Comparison of ENCODE assay signal across 20 mouse cellular contexts in the genomic region with DNA sequence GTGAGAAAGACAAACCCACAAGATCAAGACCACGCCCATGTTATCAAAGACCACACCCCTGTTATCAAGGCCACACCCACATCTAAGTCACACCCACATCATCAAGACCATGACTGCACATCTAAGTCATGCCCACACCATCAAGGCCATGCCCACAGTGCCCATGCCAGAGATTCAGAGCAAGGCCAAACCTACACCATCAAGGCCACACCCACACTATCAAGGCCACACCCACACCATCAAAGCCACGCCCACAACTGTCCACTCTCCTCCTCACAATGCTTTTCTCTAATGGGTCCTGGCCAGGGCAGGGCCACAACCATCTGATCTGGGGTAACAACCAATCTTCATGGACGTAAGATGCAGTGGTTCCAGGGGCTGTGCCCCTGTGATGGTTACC. TPM values are rescaled to one million over a fixed set of nuclear protein-coding genes. Genes with fewer than 3 reads are reported as not detected.
DNase-seq lines count a peak whose midpoint lies in the region; ATAC-seq lines count a peak whose summit lies in the region.
"Had no signal": no experiment of that assay in that cellular context is flagged by ENCODE, and none has a peak within 500 bp of the region (broad histone marks: within the 10 kb centered on the region; RNA-seq: fewer than 3 reads in every experiment).

No protein-coding gene starts in this region.

- no peak overlapping the region for H3K4me2 ChIP-seq in heart, embryonic 14.5 days (ENCODE audit: low read length)
- H3K4me2 ChIP-seq in lung, embryonic 15.5 days: no peak overlapping the region
- H3K4me2 ChIP-seq in limb, embryonic 15.5 days: no peak overlapping the region
- H3K4me2 ChIP-seq: embryonic facial prominence, embryonic 15.5 days; heart, embryonic 15.5 days; liver, embryonic 13.5 days had no signal

- no peaks in the 10 kb centered on the region for H3K9me3 ChIP-seq in heart, embryonic 14.5 days (ENCODE audit: control insufficient read depth, low read length)
- H3K9me3 ChIP-seq in lung, embryonic 15.5 days: no peaks in the 10 kb centered on the region
- H3K9me3 ChIP-seq in limb, embryonic 15.5 days: no peaks in the 10 kb centered on the region
- H3K9me3 ChIP-seq: embryonic facial prominence, embryonic 15.5 days; heart, embryonic 15.5 days; hindbrain, embryonic 10.5 days; liver, embryonic 13.5 days had no signal

- H3K4me1 ChIP-seq in heart, embryonic 14.5 days (ENCODE audit: control insufficient read depth in 2 of 2, insufficient read depth in 2 of 2, low read length in 2 of 2): peaks cover 5 to 15% of the 10 kb centered on the region in 2 experiments; a peak in 3 of 4 replicates
- H3K4me1 ChIP-seq in lung, embryonic 15.5 days: no peaks in the 10 kb centered on the region
- H3K4me1 ChIP-seq in limb, embryonic 15.5 days: 0 out of 2 replicates have a peak, but pooled peaks cover 3% of the 10 kb centered on the region

- intact Hi-C loops in heart, postnatal 10 days (cut with DNase I): no loop called here

- peak; percentile 36 to 54 for DNase-seq in adrenal gland, adult (ENCODE audit: inconsistent age in 2 of 2, low spot score in 1 of 2)
- no peak for DNase-seq in adrenal gland, adult 8-10 months
- no peak for DNase-seq in heart, postnatal 10 days
- no peak for DNase-seq in lung, postnatal 25 days (ENCODE audit: low spot score)
- no peak for DNase-seq in right cerebral cortex, adult 18-20 months
- DNase-seq: cerebellum, adult 18-20 months; cerebellum, postnatal 36 days; kidney, postnatal 36 days; liver, embryonic 13.5 days; lung, postnatal 14 days; thymus, postnatal 4 days had no signal

- 0 out of 2 replicates have a peak, but pooled peaks have one; percentile 26 for ATAC-seq in heart, embryonic 14.5 days (ENCODE audit: insufficient number of reproducible peaks, insufficient read depth, low FRiP score, low read depth)
- 0 out of 2 replicates have a peak, but pooled peaks have one; percentile 39 for ATAC-seq in lung, embryonic 15.5 days (ENCODE audit: borderline replicate concordance, extremely low read depth, low FRiP score, low TSS enrichment)
- peak; percentile 47; the same call in 1 of the 2 replicates for ATAC-seq in limb, embryonic 15.5 days (ENCODE audit: insufficient number of reproducible peaks, low FRiP score, low TSS enrichment, low read depth)

- 65% methylated on average over 3 of the region's 3 CpGs for WGBS in heart, embryonic 14.5 days
- 71% methylated on average over 3 of the region's 3 CpGs for WGBS in lung, embryonic 15.5 days
- 81% methylated on average over 3 of the region's 3 CpGs for WGBS in limb, embryonic 15.5 days

- H3K4me3 ChIP-seq in heart, embryonic 14.5 days (ENCODE audit: control insufficient read depth in 1 of 2, insufficient read depth in 1 of 2, low read depth in 1 of 2, low read length in 2 of 2): no peak overlapping the region
- H3K4me3 ChIP-seq in lung, embryonic 15.5 days: no peak overlapping the region
- no peak overlapping the region for H3K4me3 ChIP-seq in limb, embryonic 15.5 days
- H3K4me3 ChIP-seq: embryonic facial prominence, embryonic 15.5 days; heart, embryonic 15.5 days; hindbrain, embryonic 10.5 days; liver, embryonic 13.5 days; myocyte had no signal

- H3K9ac ChIP-seq in heart, embryonic 14.5 days (ENCODE audit: low read length): no peak overlapping the region
- H3K9ac ChIP-seq in lung, embryonic 15.5 days: no peak overlapping the region
- no peak overlapping the region for H3K9ac ChIP-seq in limb, embryonic 15.5 days
- H3K9ac ChIP-seq: embryonic facial prominence, embryonic 15.5 days; heart, embryonic 15.5 days; liver, embryonic 13.5 days had no signal

- peaks cover 8% of the 10 kb centered on the region for H3K36me3 ChIP-seq in heart, embryonic 14.5 days (ENCODE audit: control insufficient read depth, insufficient read depth, low read length)
- H3K36me3 ChIP-seq in lung, embryonic 15.5 days: no peaks in the 10 kb centered on the region
- H3K36me3 ChIP-seq in limb, embryonic 15.5 days: peaks cover 16% of the 10 kb centered on the region
- H3K36me3 ChIP-seq: liver, embryonic 13.5 days had no signal

- no peaks in the 10 kb centered on the region for H3K27me3 ChIP-seq in heart, embryonic 14.5 days (ENCODE audit: control insufficient read depth, insufficient read depth, low read length)
- no peaks in the 10 kb centered on the region for H3K27me3 ChIP-seq in lung, embryonic 15.5 days
- no peaks in the 10 kb centered on the region for H3K27me3 ChIP-seq in limb, embryonic 15.5 days
- H3K27me3 ChIP-seq: embryonic facial prominence, embryonic 15.5 days; heart, embryonic 15.5 days; liver, embryonic 13.5 days had no signal

- no peak overlapping the region for H3K27ac ChIP-seq in heart, embryonic 14.5 days (replicated peaks in 1 of 2; ENCODE audit: control insufficient read depth in 1 of 2, insufficient read depth in 1 of 2, low read depth in 2 of 2, low read length in 2 of 2)
- no peak overlapping the region for H3K27ac ChIP-seq in lung, embryonic 15.5 days
- no peak overlapping the region for H3K27ac ChIP-seq in limb, embryonic 15.5 days
- H3K27ac ChIP-seq: embryonic facial prominence, embryonic 15.5 days; heart, embryonic 15.5 days; hindbrain, embryonic 10.5 days; liver, embryonic 13.5 days had no signal

RNA-seq across cellular contexts. Expression of gene Atp9a, which starts 31.2 kb away (rescaled TPM):
- 100 to 1,000 TPM in 2 of 4 experiments, 10 to 100 TPM in 2; 82.4 to 126 (median 105) TPM for total RNA-seq in adrenal gland, adult 8-10 months (2022)
- polyA plus RNA-seq in heart, embryonic 14.5 days (2014; fragmentation: Nextera tagmentation; extraction: Ambion mirVana): 12.9 and 14.8 TPM in 2 replicates
- total RNA-seq in heart, postnatal 10 days (2021): 10 to 100 TPM; 64.0 TPM
- polyA plus RNA-seq in lung, embryonic 15.5 days (2015; fragmentation: Nextera tagmentation; extraction: Ambion mirVana): 14.3 and 14.9 TPM in 2 replicates
- polyA plus RNA-seq in limb, embryonic 15.5 days (2015; fragmentation: Nextera tagmentation; extraction: Ambion mirVana): 24.6 and 31.6 TPM in 2 replicates

RNA-seq across cellular contexts. Expression of gene Sall4, which starts 56.8 kb away (rescaled TPM):
- under 1 TPM in 1 of 4 experiments, not detected in 3; 0.44 TPM for total RNA-seq in adrenal gland, adult 8-10 months (2022)
- polyA plus RNA-seq in heart, embryonic 14.5 days (2014; fragmentation: Nextera tagmentation; extraction: Ambion mirVana): 0.84 and 1.1 TPM in 2 replicates
- total RNA-seq in heart, postnatal 10 days (2021): 1 to 10 TPM; 1.7 to 2.3 TPM
- 0.05 and 0.11 TPM in 2 replicates for polyA plus RNA-seq in lung, embryonic 15.5 days (2015; fragmentation: Nextera tagmentation; extraction: Ambion mirVana)
- polyA plus RNA-seq in limb, embryonic 15.5 days (2015; fragmentation: Nextera tagmentation; extraction: Ambion mirVana): 0.38 and 0.45 TPM in 2 replicates
- total RNA-seq: adrenal gland, postnatal 36 days; neutrophil, adult 5-6 weeks had no signal
- polyA plus RNA-seq: myocyte had no signal

Comparison
In these comparisons a context has a peak if more than half of its experiments do, and no peak if none do; other contexts are left out.
1. DNase-seq: peak in adrenal gland, adult (2 of 2); none in adrenal gland, adult 8-10 months (single experiment), heart, postnatal 10 days (0 of 2), lung, postnatal 25 days (single experiment) and right cerebral cortex, adult 18-20 months (single experiment).
2. Peak in every context shown above with its lines, with median percentiles within 50 percentile points of each other: ATAC-seq.